Mouse (Mus musculus) adrenal gland, postnatal 4 days (tissue): Measurements from ENCODE around the gene Cmtm6. TPM values are rescaled to one million over a fixed set of nuclear protein-coding genes. Genes with fewer than 3 reads are reported as not detected.
"Not testable (repeated sequence)": the region's sequence is repeated elsewhere in the genome, so short reads cannot be mapped to it uniquely, and the experiment has no call there.

Experiments
- DNase-seq, 2 experiments: peaks; one replicate each; pipeline ENCODE4 v3.0.0; 2021 to 2022; ENCODE audit warnings: low spot score in 2 of 2, mixed read lengths in 2 of 2
- long read RNA-seq, 2 experiments: library from polyadenylated mRNA; stranded (forward); transcript quantifications; one replicate each; pipeline ENCODE4 v2.0.0; 2021
- total RNA-seq, 2 experiments: library from RNA; stranded (reverse); gene quantifications; 2 replicates each; pipeline ENCODE4 v1.2.3; 2021

Cmtm6 gene
- total RNA-seq = 10 to 100 TPM; 75.0 to 75.9 TPM
- long read RNA-seq, experiment 1, transcript Cmtm6-201 (4 exons, 3,383 nt) = major isoform, 130 of 139 reads
- long read RNA-seq, experiment 1, partial matches to known transcripts = 6 of 139 reads
- long read RNA-seq, experiment 1, other reads (novel, unspliced or antisense) = 3 of 139 reads
- long read RNA-seq, experiment 2, transcript Cmtm6-201 (4 exons, 3,383 nt) = major isoform, 319 of 343 reads
- long read RNA-seq, experiment 2, partial matches to known transcripts = 12 of 343 reads
- long read RNA-seq, experiment 2, other reads (novel, unspliced or antisense) = 12 of 343 reads

GRCm38 (mm10) chr9:114731011-114731755 lies at the start of gene Cmtm6:
Gene Cmtm6 (plus strand): TSS chr9:114731116.
- peak; percentile 94 to 98 for DNase-seq

GRCm38 (mm10) chr9:114682193-114682592 lies 48.7 kb upstream of the Cmtm6 start:
- DNase-seq = no peak

DNA sequence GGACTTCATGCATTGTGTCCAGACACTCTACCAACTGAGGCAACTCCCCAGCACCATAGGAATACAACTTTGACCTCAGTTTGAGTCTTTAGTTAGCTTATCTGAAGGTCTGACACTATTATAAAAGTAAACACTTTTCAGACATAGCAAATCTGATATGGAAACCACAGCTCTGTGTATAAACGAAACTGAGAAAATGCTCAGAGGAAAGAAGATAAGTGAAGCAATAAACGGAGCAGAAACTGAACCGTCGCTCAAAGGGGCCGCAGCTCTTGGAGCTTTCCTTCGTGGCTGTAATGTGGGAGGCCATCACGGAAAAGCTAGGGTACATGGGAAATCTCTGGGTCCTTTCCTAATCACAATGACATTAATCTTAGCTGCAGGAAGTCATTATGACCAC lies 44.7 kb upstream of the Cmtm6 start:
- DNase-seq = no peak

DNA sequence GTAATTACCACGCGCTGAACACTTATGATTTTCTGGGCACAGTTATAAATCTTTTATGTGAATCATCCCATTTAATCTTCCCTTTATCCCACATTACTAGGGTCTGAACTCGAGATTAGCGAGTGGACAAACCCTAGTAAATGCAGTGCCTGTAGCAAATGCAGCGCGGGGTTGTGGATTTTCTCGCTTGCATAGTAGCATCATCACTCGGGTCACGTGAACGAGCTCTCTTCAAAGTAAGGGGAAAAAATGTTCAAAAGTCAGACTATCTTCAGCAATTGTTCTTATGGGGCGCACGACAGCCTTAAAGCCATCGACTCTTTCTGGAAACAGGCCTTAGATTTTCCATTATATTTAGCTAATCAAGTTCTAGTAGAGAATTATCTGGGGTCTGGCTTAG lies 43.3 kb upstream of the Cmtm6 start:
- no peak for DNase-seq

DNA sequence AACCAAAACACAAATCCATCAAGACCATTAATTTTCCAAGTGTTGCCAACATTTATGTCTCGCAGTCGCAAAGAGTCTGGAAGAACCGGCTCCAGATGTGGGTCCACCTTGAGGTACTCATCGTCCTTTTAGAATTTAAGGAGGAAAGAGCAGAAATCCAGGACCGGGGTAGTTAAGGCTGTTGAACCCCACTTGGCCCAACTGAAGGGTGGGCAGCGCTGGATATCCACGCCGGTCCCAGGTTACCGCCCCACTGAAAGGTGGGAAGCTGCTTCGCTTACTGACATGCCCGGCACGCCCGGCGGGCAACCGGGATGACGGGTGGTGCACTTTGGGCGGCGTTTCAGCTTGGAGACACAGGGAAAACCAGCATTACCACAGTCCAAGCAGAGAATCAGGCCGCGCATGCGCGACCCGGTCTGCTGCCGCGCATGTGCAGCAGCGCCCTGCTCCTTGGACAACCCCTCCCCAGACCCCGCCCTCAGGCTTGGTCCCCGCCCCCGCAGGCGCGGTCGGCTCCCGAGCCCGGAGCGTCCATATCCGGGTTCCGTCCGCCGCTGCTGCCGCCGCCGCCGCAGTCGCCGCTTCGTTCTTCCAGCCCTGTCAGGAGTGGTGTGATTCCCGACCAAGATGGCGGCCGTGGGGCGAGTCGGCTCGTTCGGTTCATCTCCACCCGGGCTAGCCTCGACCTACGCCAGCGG lies 42.5 kb upstream of the Cmtm6 start, which contains the start of gene Dync1li1:
Gene Dync1li1, plus strand, starts transcription at position 539 of the 701 bp plus-strand sequence.
- DNase-seq = peak; percentile 95 to 97

GRCm38 (mm10) chr9:114688953-114689407 lies 41.9 kb upstream of the Cmtm6 start:
- DNase-seq = peak; percentile 13 to 53

- DNase-seq = no peak
These were observed 40.8 kb upstream of the Cmtm6 start for GRCm38 (mm10) chr9:114690119-114690601.

DNA sequence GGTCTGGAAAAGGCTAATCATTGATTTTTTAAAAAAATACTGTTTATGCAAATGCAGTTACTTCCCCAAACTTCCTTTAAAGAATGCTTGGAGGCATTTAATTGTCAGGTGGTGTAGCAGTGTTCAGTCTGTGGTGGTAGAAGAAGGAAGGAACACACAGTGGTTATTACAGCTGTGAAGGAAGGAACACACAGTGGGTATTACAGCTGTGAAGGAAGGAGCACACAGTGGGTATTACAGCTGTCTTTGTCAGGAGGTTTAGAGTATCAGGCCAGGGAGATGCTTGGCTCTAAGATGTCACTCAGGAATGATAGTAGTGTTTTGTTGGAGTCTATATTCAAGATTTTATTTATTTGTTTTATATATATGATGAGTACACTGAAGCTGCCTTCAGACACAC lies 39.8 kb upstream of the Cmtm6 start:
- no peak for DNase-seq

DNA sequence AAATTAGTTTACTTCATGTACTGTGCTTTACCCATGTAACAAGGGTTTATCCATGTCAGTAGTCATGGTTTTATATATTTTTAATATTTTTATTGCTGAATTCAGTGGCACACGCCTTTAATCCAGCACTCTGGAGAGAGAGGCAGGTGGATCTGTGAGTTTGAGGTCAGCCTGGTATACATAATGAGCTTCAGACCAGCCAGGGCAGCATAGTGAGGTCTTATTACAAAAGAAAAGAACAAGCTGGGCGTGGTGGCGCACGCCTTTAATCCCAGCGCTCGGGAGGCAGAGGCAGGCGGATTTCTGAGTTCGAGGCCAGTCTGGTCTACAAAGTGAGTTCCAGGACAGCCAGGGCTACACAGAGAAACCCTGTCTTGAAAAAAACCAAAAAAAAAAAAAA lies 35.3 kb upstream of the Cmtm6 start:
- DNase-seq = not testable (repeated sequence)

DNA sequence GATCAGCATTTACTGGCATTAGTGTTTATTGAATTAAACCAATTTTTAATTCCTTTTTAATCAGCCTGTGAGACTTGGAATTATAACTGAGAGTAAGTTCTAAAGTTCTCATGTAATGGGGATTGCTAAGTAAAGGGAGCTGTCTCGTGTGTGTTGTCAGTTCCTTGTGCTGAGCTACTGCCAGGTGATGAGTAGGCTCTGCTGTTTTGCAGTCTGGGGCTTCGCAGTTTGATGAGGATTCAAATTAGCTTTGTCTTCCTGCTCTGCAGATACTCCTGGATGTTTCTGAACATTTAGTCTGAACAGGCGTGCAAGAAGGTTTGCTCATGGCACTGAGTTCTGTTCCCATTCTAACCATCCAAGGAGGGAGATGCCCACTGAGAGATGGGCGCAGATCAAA lies 33.8 kb upstream of the Cmtm6 start:
- no peak for DNase-seq

- no peak for DNase-seq
These were observed 33.0 kb upstream of the Cmtm6 start for GRCm38 (mm10) chr9:114697926-114698325.

- DNase-seq = no peak
These were observed 31.7 kb upstream of the Cmtm6 start for GRCm38 (mm10) chr9:114699262-114699661.

GRCm38 (mm10) chr9:114699882-114700665 lies 30.8 kb upstream of the Cmtm6 start:
- no peak for DNase-seq

DNA sequence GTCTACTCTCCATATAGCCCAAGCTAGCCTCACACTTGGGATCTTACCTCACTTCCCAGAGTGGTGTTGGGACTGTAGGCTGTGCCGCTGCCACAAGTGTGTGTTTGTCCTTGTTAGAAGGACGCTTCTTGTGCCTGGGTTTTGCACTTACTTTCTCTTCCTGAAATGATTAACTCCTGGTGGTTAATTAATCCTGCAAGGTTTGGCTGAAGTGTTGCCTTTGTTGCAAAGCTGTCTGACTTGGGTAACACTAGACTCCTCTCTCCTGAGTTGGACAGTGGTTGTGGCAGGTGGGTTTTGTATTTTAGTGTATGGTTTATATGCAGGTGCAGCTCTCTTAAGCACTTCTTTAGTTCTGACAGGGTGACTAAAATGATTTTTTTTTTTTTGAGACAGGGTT lies 29.9 kb upstream of the Cmtm6 start:
- DNase-seq = no peak

DNA sequence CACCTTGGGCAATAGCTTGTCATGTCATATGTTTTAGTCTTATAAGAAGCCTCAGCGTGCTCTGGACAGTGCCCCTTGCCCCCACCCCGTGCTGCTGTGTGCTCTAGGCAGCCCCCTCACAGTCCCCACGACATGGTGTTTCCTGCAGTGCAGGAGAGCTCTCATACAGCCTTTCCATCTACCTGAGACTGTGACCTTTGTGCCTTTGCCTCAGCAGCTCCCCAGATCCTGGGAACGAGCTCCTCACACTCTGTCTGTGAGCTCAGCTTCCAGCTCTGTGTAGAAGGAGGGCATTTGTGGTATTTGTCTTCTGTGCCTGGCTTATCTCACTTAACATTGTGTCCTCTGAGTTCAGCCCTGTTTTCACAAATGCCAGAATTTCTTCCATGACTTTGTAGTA lies 29.0 kb upstream of the Cmtm6 start:
- no peak for DNase-seq

- no peak for DNase-seq
These were observed 23.1 kb upstream of the Cmtm6 start for GRCm38 (mm10) chr9:114707805-114708204.

- no peak for DNase-seq
These were observed 20.6 kb upstream of the Cmtm6 start for GRCm38 (mm10) chr9:114710345-114710744.

GRCm38 (mm10) chr9:114713481-114713880 lies 17.4 kb upstream of the Cmtm6 start:
- no peak for DNase-seq

GRCm38 (mm10) chr9:114716677-114717331 lies 14.1 kb upstream of the Cmtm6 start:
- DNase-seq = no peak

- DNase-seq = no peak
These were observed 3.6 kb upstream of the Cmtm6 start for GRCm38 (mm10) chr9:114727315-114727714.
